Mouse (Mus musculus): Measurements from ENCODE around the gene Gm11444.

DNA sequence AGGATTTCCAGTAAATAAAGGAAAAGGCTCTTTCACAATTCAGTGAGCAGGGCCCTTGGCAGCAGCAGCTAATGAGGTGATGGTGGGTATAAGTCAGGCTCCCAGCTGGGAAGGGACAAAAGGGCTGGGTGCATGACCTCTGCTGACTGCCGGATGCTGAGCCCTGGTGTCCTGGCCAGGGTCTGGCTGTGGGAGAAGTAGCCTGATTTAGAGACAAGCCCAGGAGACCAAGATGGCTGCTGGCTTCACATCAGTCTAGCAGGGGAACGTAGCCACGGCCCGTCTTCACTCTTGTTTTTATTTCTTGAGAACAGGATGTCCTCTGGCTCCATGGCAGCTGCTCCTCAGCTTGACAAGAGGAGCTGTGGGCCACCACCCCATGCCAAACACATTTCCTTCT is 3.6 kb downstream of the Gm11444 start:
- no peak for TF ChIP-seq POLR2A (IDR thresholded peaks at IDR 0.05; ENCODE audit: insufficient read length, low read depth)
- no peak for TF ChIP-seq TCF12 (IDR thresholded peaks at IDR 0.05; ENCODE audit: insufficient read depth, poor library complexity, severe bottlenecking)
- TF ChIP-seq E2F4 (IDR thresholded peaks at IDR 0.05; ENCODE audit: insufficient read depth) = no peak
- no peak for TF ChIP-seq SRF (IDR thresholded peaks at IDR 0.05; ENCODE audit: control insufficient read depth, insufficient read length, low read depth)
- TF ChIP-seq MYOD1 (IDR thresholded peaks at IDR 0.05; ENCODE audit: control insufficient read depth in 1 of 3, insufficient read length in 2 of 3, low read depth in 2 of 3) = no peak
- TF ChIP-seq MAX (IDR thresholded peaks at IDR 0.05; ENCODE audit: low read depth) = no peak
- no peak for TF ChIP-seq USF1 (IDR thresholded peaks at IDR 0.05; ENCODE audit: low read depth)

Data from myocyte (in vitro differentiated cells).